Mouse (Mus musculus) neural tube, embryonic 11.5 days (tissue): Measurements from ENCODE around the gene Tbx6. TPM values are rescaled to one million over a fixed set of nuclear protein-coding genes. Genes with fewer than 3 reads are reported as not detected.
A peak's percentile ranks its signal among the peaks of the same experiment; 100 is the strongest.

ENCODE experiments used
- ATAC-seq: fragments of 200-750 bp; cut with Nextera tagmentation; 2 replicates; pipeline ENCODE4 v1.8.0; 2017; ENCODE audit warnings: moderate number of reproducible peaks, mild to moderate bottlenecking, moderate TSS enrichment, moderate library complexity; ENCODE audit not compliant: insufficient read depth, low FRiP score, low TSS enrichment
- DNase-seq: peaks from one replicate; pipeline ENCODE4 v3.0.0-alpha.2; 2015; ENCODE audit warnings: low spot score
- H3K27ac ChIP-seq: fragments of 300-500 bp; sonication (generic); 2 replicates; pipeline ENCODE4 v1.5.1; 2014; ENCODE audit warnings: low read depth, mild to moderate bottlenecking, low read length
- H3K27me3 ChIP-seq: fragments of 300-500 bp; sonication (generic); 2 replicates; pipeline ENCODE4 v1.6.1; 2014; ENCODE audit warnings: mild to moderate bottlenecking, low read length, mixed read lengths; ENCODE audit not compliant: control insufficient read depth, insufficient read depth
- H3K36me3 ChIP-seq: fragments of 300-500 bp; sonication (generic); 2 replicates; pipeline ENCODE4 v1.6.1; 2014; ENCODE audit warnings: mild to moderate bottlenecking, low read length, moderate library complexity, mixed read lengths; ENCODE audit not compliant: control insufficient read depth, insufficient read depth
- H3K4me1 ChIP-seq: fragments of 300-500 bp; sonication (generic); 2 replicates; pipeline ENCODE4 v1.6.1; 2014; ENCODE audit warnings: low read length, mixed read lengths; ENCODE audit not compliant: control insufficient read depth, insufficient read depth
- H3K4me2 ChIP-seq: fragments of 300-500 bp; sonication (generic); 2 replicates; pipeline ENCODE4 v1.6.1; 2014; ENCODE audit warnings: low read depth, mild to moderate bottlenecking, moderate library complexity
- H3K4me3 ChIP-seq: fragments of 300-500 bp; sonication (generic); 2 replicates; pipeline ENCODE4 v1.5.1; 2014; ENCODE audit warnings: low read depth, low read length
- H3K9ac ChIP-seq: fragments of 300-500 bp; sonication (generic); 2 replicates; pipeline ENCODE4 v1.6.1; 2014; ENCODE audit warnings: mild to moderate bottlenecking, low read length
- H3K9me3 ChIP-seq: fragments of 300-500 bp; sonication (generic); 2 replicates; pipeline ENCODE4 v1.6.1; 2016; ENCODE audit warnings: low read length; ENCODE audit not compliant: control insufficient read depth
- WGBS: fragments of 180-500 bp; shearing (Covaris S2); extraction: QIAGEN DNeasy Blood & Tissue Kit; methylation state at CpG from one replicate; pipeline ENCODE4 v1.1.7; 2014; 5-methylcytosine and 5-hydroxymethylcytosine counted together
- polyA plus RNA-seq: library from polyadenylated mRNA; unstranded; fragments of >200 nt; fragmentation: Nextera tagmentation; extraction: Ambion mirVana; gene quantifications from 2 replicates; pipeline ENCODE4 v1.2.1, GENCODE M21; 2014

Gene Tbx6
- polyA plus RNA-seq: 0.38 and 0.64 TPM in 2 replicates

GRCm38 (mm10) chr7:126780971-126781635 is at the start of gene Tbx6:
Gene Tbx6, plus strand, starts transcription at chr7:126781483.
- H3K27ac ChIP-seq: peak within 1 kb of the TSS; percentile 68; the same call in 1 of the 2 replicates
- DNase-seq: no peak
- H3K4me1 ChIP-seq: peaks cover 21% of the 10 kb centered on the region
- no peaks in the 10 kb centered on the region for H3K9me3 ChIP-seq
- H3K27me3 ChIP-seq: no peaks in the 10 kb centered on the region
- peaks cover 12% of the 10 kb centered on the region for H3K36me3 ChIP-seq
- H3K4me3 ChIP-seq: peak within 1 kb of the TSS; percentile 28
- peak; percentile 15 for ATAC-seq
- 5% methylated on average over 22 of the region's 22 CpGs for WGBS
- H3K4me2 ChIP-seq: peak within 1 kb of the TSS; percentile 59
- peak within 1 kb of the TSS; percentile 39 for H3K9ac ChIP-seq

DNA sequence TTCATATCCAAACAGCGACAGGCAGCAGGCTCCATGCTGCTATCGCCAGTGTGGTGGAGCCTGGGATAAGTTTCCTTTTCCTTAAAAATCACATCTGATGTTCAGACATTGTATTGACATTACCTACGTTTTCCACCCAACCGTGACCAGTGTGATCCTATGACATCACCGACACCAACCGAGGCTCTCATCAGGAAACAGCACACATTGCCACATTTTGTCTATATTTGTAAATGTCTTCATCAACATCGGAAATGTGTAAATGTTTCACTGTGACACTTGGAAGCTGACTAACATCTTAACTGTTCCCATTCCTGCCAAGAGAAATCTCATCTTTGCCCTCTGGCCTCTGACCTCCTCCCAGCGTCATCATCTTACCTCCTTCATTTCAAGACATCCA is 45.2 kb upstream of the Tbx6 start:
- Histone ChIP-seq H3K27me3 (no peaks in the 10 kb centered on the region), H3K27ac (no peak overlapping the region), H3K36me3 (no peaks in the 10 kb centered on the region), H3K4me2 (no peak overlapping the region), H3K9me3 (no peaks in the 10 kb centered on the region), H3K9ac (no peak overlapping the region), H3K4me3 (no peak overlapping the region), H3K4me1 (no peaks in the 10 kb centered on the region)
- ATAC-seq: no peak
- no peak for DNase-seq
- WGBS: 82% methylated on average over 8 of the region's 8 CpGs

- H3K4me3 ChIP-seq: no peak overlapping the region
- H3K4me2 ChIP-seq: no peak overlapping the region
- H3K9ac ChIP-seq: no peak overlapping the region
- no peak for ATAC-seq
- H3K36me3 ChIP-seq: no peaks in the 10 kb centered on the region
- no peak overlapping the region for H3K27ac ChIP-seq
- no peaks in the 10 kb centered on the region for H3K4me1 ChIP-seq
- WGBS: 89% methylated on average over 17 of the region's 17 CpGs
- no peak for DNase-seq
- no peaks in the 10 kb centered on the region for H3K9me3 ChIP-seq
- H3K27me3 ChIP-seq: no peaks in the 10 kb centered on the region
These were observed 41.7 kb upstream of the Tbx6 start for GRCm38 (mm10) chr7:126739551-126739950.

- Histone ChIP-seq H3K4me2 (no peak overlapping the region), H3K4me3 (no peak overlapping the region), H3K27ac (no peak overlapping the region), H3K27me3 (no peaks in the 10 kb centered on the region), H3K36me3 (no peaks in the 10 kb centered on the region), H3K9me3 (no peaks in the 10 kb centered on the region), H3K9ac (no peak overlapping the region), H3K4me1 (no peaks in the 10 kb centered on the region)
- ATAC-seq: no peak
- no peak for DNase-seq
- WGBS: 86% methylated on average over 13 of the region's 13 CpGs
These were observed 41.0 kb upstream of the Tbx6 start for GRCm38 (mm10) chr7:126740132-126740735.

- no peaks in the 10 kb centered on the region for H3K27me3 ChIP-seq
- H3K27ac ChIP-seq: no peak overlapping the region
- no peaks in the 10 kb centered on the region for H3K4me1 ChIP-seq
- WGBS: 87% methylated on average over 5 of the region's 5 CpGs
- H3K9me3 ChIP-seq: no peaks in the 10 kb centered on the region
- H3K4me3 ChIP-seq: no peak overlapping the region
- DNase-seq: no peak
- H3K4me2 ChIP-seq: no peak overlapping the region
- no peak overlapping the region for H3K9ac ChIP-seq
- H3K36me3 ChIP-seq: no peaks in the 10 kb centered on the region
- no peak for ATAC-seq
These were observed 40.3 kb upstream of the Tbx6 start for GRCm38 (mm10) chr7:126740977-126741376.

DNA sequence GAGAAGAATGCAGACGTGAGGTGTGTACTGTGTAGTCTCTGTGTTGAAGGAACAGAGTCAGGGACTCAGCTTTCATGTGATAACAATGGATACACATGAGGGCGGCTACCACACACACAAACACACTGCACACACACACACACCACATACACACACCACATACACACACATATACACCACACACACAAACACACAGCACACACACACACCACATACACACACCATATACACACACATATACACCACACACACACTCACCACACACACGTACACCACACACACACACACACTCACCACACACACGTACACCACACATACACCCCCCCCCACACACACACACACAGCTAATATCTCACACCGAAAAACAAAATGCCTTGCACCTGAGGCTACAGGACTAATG is 39.8 kb upstream of the Tbx6 start:
- ATAC-seq (no peak), DNase-seq (no peak)
- no peaks in the 10 kb centered on the region for H3K4me1 ChIP-seq
- no peaks in the 10 kb centered on the region for H3K9me3 ChIP-seq
- H3K9ac ChIP-seq: no peak overlapping the region
- no peaks in the 10 kb centered on the region for H3K36me3 ChIP-seq
- H3K27ac ChIP-seq: no peak overlapping the region
- no peaks in the 10 kb centered on the region for H3K27me3 ChIP-seq
- 89% methylated on average over 5 of the region's 5 CpGs for WGBS
- H3K4me3 ChIP-seq: no peak overlapping the region
- H3K4me2 ChIP-seq: no peak overlapping the region

GRCm38 (mm10) chr7:126741964-126742482 is 39.3 kb upstream of the Tbx6 start:
- Histone ChIP-seq H3K4me3 (no peak overlapping the region), H3K27ac (no peak overlapping the region), H3K9me3 (no peaks in the 10 kb centered on the region), H3K4me2 (no peak overlapping the region), H3K36me3 (no peaks in the 10 kb centered on the region), H3K27me3 (no peaks in the 10 kb centered on the region), H3K9ac (no peak overlapping the region), H3K4me1 (no peaks in the 10 kb centered on the region)
- WGBS: 89% methylated on average over 13 of the region's 13 CpGs
- DNase-seq (no peak), ATAC-seq (no peak)

GRCm38 (mm10) chr7:126746066-126746465 is 35.2 kb upstream of the Tbx6 start:
- 93% methylated on average over 12 of the region's 12 CpGs for WGBS
- no peak overlapping the region for H3K4me2 ChIP-seq
- H3K9me3 ChIP-seq: no peaks in the 10 kb centered on the region
- H3K9ac ChIP-seq: no peak overlapping the region
- ATAC-seq (no peak), DNase-seq (no peak)
- no peaks in the 10 kb centered on the region for H3K27me3 ChIP-seq
- no peaks in the 10 kb centered on the region for H3K36me3 ChIP-seq
- H3K4me3 ChIP-seq: no peak overlapping the region
- no peak overlapping the region for H3K27ac ChIP-seq
- H3K4me1 ChIP-seq: no peaks in the 10 kb centered on the region

GRCm38 (mm10) chr7:126746798-126747197 is 34.5 kb upstream of the Tbx6 start:
- ATAC-seq: no peak
- H3K4me2 ChIP-seq: no peak overlapping the region
- no peak overlapping the region for H3K9ac ChIP-seq
- H3K27me3 ChIP-seq: no peaks in the 10 kb centered on the region
- no peaks in the 10 kb centered on the region for H3K9me3 ChIP-seq
- H3K27ac ChIP-seq: no peak overlapping the region
- H3K4me3 ChIP-seq: no peak overlapping the region
- WGBS: 37% methylated on average over 6 of the region's 6 CpGs
- no peak for DNase-seq
- H3K36me3 ChIP-seq: no peaks in the 10 kb centered on the region
- H3K4me1 ChIP-seq: no peaks in the 10 kb centered on the region
